Mouse (Mus musculus): ENCODE data around the gene Tmtc1. TPM values are rescaled to one million over a fixed set of nuclear protein-coding genes. Genes with fewer than 3 reads are reported as not detected.

Tmtc1 gene
- total RNA-seq, 4 experiments from 2014 or later = 86.3 to 134 (median 102) TPM

DNA sequence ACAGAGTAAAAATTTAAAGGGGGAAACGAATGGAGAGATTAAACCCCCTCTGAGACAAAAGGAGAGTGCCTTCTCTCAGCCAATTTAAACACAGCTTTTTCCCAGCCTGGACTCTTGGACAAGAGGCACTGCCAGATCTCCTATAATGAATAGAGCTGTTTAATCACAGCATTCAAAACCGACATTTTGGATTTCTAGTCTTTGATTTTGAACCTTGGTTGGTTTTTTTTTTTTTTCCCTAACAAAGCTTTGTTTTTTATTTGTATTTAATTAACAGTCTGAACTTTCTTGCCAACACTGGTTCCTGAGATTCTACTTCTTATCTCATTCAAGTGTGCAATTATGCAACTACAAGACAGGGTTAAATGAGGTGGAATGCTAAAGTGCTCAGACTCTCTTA is 133.2 kb downstream of the Tmtc1 start:
- no peak for DNase-seq (ENCODE audit: low spot score)

DNA sequence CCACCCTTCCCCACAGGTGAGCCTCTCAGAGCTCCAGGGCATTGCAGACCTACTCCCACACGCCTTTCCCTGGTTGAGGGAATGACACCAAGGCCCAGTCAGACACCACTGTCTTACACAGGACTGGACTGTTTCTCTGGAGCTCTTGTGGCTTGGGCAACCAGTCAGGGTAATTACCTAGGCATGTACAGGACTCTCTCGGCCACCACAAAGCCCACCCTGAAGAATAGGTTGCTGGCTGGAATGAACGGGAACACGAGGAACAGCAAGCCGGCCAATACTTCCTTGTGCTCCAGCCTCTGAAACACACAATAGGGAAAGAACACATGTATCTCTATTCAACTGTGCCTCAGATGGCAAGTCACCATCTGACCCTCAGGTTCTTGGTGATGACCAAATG is 138.4 kb downstream of the Tmtc1 start:
- DNase-seq (ENCODE audit: low spot score) = no peak

DNA sequence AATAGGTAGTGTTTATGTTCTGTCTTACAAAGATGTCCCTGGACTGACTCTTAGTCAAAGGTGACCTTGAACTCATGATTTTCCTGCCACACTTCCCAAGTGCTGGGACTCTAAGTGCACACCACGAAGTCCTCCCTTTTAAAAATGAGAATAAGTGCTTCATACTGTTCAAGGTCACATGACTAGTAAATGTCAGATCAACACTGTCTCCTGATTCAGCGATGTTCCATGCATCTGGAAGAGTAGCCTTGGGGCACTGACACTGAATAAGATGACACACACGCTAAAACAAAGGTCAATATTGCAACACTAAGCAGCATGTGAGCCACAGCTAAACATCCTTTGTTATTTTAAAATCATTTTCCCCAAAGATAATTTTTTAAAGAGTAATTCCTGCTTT is 139.0 kb downstream of the Tmtc1 start:
- DNase-seq (ENCODE audit: low spot score) = no peak

DNA sequence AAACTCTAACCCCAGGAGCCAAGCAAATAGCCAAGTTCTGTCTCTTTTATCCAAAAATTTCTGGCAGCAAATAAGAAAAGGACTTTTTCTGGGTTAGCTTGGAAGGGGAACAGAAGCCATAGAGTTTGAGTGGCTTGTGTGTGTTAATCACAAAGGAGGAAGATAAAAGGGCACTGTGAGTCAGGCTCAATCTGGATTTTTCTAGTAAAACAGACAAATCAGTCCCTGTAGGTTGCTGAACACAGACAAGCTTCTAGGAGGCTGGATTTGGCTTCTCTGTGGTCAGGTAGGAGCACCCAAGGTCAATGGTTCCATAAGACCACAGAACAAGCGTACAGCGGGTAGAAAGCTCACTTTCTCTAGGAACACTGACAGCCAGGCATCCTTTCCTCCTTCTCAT is 141.9 kb downstream of the Tmtc1 start:
- DNase-seq (ENCODE audit: low spot score) = no peak

DNA sequence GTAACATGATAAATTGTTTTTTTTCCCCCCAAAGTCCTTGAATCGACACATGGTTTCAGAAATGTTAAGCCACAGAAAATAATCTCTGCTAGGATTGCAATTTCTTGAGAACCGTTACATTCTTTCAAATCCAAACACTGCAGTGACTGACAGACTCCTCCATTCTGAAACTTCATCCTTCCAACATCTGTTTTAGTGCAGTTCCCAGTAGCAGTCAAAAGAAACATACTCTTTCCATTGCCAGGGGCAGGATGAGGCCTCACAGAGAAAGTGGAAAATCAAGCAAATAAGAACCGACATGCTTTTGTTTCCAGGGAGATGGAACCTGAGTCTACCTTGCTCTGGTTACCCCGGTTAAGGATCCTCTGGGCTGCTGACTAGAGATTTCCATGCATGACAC is 147.1 kb downstream of the Tmtc1 start:
- no peak for DNase-seq (ENCODE audit: low spot score)

DNA sequence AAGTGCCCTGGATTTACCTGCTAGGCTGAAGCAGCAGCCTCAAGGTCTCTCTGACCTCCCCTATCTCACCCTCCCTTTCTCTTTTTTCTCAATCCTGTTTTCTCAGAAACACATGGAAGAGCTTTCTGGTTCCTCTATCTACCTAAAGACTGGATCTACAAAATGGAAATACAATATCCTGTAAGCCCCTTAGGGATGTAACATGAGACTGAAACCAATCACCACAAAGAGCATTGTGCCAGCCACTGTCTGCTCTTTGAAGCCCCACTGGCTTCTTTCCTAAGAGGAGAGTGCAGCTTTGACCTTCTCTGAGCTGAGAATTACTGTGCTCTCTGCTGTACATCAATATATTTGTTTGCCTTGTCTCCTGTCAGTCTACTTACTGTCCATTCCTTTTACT is 147.8 kb downstream of the Tmtc1 start:
- no peak for DNase-seq (ENCODE audit: low spot score)

DNA sequence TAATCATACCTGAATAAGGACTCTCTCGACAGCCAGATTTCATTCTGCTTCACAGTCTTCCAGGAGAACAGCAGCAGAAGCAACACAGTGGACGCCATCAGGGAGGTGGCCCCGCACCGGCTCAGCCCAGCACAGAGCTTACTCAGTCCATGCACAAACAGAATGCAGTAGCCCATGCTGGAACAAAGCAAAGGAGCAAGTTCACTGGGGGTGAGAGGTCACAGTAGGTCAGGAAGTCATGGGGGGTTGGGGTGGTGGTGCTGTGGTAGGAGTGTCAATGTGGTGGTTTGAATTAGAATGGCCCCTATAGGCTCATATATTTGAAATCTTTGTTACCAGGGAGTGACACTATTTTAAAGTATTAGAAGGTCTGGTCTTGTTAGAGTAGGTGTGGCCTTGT is 149.7 kb downstream of the Tmtc1 start:
- no peak for DNase-seq (ENCODE audit: low spot score)

DNA sequence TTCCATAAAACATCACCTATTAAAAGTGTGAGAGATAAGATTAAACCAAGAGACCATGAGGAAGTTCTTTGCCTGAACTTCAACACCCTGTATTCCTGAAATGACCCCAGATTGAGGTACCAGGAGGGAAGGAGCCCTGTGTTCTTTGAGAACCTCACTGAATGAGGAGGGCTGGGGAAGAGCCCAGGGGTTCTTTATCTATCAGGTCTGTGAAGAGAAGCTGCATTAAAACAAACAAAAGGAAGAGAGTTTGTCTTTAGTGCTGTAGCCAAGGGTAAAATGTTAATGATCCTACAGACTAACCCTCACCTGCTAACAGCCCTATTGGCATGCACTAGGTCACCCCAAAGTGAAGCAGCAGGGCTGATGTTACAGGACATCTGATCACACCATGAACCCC is 153.3 kb downstream of the Tmtc1 start:
- no peak for DNase-seq (ENCODE audit: low spot score)

DNA sequence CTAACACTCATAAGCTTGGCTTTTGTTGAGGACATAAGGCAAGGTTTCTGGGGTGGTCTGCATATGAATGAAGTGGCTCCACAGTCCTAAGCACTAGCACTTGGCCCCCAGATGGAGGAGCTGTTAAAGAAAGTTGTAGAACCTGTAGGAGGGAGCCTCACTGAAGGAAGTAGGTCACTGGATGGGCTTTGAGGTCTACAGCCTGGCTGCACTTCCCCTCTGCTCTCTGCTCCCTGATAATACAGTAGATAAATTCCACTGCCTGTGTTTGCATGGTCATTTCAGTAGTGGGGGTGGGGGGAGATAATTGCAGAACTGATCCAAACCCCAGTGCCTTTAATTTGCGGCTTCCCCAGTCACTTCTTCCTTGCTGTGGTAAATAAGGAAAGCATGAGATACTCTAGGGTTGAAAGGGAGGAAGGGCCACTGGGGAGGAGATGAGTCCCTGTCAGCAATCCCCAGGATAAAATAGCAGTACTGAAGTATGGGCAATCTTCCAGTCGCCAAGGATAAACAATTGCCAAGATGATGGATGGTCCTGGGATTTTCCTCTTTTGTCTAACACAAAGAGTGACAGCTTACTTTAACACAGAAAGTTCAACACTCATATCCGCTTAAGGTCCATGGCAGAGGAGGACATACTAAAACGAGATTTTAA is 160.8 kb downstream of the Tmtc1 start:
- DNase-seq (ENCODE audit: low spot score) = no peak

DNA sequence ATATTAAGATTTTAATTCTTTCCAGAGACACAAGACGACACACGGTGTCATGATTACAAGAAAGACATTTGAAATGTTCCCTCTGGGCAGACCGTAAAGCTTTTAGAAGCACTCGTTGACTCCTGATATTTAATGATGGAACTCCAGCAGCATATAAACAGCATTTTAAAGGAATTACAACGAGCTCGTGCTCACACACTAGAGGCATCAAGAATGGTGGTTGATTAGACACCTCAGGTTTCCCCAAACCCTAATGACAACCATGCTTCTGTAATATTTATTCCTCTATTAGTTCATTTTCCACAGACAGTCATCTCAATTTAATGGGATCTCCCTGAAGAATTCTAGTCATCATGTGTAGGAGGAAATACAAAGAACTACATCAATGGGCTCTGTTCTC is 164.9 kb downstream of the Tmtc1 start:
- no peak for DNase-seq (ENCODE audit: low spot score)

DNA sequence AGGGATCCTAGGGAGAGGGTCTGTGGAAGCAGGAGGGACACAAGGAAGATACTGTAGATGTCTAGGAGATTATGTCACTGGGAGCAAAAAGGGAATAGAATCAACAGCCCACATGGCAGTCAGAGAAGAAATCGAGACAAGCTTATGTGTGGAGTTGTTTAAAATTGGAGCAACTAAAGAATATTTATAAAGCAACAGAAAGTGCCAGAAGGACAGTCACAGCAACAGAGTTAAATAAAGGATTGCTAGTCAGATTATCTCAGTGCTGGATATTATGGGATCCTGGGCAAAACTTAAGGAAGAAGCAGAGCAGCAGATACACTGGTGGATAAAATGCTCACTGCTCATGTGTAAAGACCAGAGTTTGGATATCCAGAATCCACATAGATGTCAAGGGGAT is 167.8 kb downstream of the Tmtc1 start:
- no peak for DNase-seq (ENCODE audit: low spot score)

DNA sequence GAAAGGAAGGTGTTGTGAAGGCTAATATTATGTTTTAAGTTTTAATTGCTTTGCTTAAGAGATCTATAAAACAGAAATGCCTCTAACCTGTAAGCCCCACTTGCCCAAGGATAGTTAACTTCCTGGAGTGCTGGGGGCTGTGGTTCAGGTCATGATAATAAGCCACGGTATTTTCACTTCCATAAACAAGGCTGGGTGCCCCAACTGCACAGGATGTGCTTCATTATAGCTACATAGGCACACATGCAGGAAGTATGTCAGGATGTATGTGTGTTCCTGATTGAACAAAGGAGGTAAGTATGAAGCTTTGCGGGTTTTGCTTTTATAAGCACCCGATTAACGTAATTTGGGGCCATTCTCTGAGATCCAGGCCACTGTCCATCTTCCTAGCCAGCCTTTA is 169.1 kb downstream of the Tmtc1 start:
- no peak for DNase-seq (ENCODE audit: low spot score)

DNA sequence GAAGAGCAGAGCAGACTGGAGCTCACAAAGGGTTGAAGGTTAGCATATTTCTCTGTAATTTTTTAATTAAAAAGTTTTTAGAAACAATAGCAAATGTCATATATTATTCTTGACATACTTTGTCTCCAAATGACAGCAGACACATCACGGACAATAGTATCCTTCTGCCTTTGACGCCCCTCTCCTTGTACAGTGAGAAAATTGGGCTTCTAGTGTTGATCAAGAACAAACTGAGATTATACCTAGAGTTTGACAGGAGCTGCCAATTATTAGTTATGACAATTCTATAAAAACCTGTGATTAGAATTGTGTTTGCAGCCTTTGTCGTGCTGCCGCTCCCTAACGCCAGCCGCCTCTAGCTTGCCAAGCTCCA is 183.5 kb downstream of the Tmtc1 start:
- no peak for DNase-seq (ENCODE audit: low spot score)

DNA sequence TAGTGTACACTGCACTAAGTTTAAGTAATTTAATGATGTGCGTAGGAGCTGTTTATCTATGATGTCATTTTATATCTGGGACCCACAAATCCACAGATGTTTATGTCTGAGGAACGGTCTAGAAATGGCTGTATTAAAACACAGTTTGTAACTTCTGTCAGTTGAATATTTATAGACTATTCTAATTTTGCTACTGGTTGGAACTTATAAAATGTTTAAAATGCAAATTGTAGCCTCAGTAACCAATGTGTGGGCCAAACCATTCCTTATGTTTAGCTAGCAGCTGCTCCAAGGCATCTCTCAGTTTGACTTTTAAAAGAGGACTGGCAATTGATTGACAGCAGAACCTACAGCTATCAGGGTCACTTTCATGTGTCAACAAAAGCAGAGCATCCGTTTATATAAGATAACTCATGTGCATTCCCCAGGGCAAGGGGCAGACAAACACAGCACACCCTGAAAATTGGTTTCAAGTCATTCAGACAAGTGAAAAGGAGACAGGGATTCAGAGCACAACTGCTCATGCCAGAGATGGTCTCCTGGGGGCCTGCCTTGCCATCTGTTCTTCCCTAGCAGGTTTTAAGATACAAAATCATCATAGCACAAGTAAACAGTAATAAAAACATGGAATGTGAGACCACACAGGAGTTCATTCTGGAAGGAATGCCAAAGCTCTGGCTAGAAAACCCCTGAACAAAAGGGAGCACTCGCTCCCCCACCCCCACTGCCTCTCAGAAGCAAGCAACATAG is 184.0 kb downstream of the Tmtc1 start:
- no peak for DNase-seq (ENCODE audit: low spot score)

DNA sequence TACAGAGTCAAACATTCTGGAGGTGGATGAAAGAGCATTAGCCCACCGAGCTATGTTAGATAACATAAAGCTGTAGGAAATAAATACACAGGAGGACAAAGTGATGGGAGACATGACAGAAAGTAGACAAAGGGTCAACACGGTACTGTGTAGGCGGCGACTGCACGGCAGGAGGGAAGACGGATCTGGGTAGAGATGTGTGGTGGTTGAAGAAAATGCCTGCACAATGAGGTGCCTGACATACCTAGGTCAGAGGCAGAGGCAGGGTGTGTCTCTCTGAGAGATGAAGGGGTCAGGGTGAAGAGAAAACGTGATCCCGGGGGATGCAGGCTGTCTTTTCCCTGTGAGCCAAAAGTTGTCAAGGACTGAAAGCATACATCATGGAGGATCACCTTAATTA is 185.1 kb downstream of the Tmtc1 start:
- no peak for DNase-seq (ENCODE audit: low spot score)

DNA sequence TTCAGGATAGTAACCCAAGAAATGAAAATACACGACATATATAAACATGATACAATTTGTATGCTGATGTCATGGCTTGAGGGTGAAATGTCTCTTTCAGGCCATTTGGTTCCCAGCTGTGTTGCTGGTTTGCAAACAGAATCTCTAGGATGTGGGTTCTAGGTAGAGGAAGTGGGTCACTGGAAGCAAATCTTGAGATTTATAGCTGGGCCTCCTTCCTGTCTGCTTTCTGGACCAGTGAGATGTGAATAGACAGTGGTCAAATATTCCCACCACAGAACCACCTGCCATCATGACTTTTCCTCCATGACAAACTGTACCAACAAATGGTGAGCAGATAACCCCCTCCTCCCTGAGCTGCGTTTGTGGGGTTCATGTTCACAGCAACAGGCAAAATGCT is 186.4 kb downstream of the Tmtc1 start:
- no peak for DNase-seq (ENCODE audit: low spot score)

DNA sequence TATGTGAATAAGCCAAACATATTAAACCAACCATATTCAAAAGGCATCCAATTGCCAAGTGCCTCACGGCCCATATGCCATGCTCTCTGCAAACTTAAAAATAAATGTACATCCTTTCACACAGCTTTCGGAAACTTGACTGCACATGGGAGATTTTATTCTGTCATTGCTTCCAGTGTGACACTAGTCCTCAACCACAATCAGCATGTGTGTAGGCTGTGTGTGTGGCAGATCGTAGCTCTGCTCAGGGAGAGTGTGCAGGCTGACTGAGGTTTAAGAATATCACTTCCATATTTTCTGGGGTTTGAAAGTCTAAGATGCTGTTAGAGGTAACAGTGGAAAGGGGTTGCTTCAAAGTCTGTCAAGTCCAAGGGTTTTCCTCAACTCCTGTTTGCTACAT is 188.1 kb downstream of the Tmtc1 start:
- no peak for DNase-seq (ENCODE audit: low spot score)

DNA sequence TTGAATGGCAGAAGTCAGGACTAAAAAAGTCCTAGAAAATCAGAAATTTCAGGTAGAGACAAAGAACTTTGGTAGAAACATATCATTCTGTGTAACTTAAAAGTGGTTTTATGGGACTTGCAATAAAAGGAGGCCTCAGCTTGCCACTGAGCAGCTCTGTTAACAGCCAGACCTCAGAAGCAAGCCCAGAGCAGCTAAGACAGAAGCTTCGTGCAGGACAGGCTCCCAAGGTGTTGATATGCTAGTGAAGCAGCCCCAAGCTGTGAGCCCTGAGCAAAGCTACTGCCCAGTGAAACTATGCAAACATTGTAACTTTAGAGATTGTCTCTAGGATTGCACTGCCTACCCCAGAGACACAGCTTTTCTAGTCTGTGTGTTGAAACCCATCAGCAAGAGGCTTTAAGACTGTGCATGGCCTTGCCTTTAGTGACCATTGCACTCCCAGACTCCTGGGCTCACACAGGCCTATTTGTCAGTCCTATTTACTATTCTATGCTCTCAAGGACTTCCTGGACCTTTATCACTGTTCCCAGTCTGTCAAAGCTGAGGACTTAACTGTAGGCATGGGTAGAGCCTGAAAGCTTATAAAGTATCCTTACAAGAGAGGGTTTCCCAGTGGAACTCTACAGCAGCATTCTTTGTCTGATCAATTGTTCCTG is 188.7 kb downstream of the Tmtc1 start:
- DNase-seq (ENCODE audit: low spot score) = no peak

DNA sequence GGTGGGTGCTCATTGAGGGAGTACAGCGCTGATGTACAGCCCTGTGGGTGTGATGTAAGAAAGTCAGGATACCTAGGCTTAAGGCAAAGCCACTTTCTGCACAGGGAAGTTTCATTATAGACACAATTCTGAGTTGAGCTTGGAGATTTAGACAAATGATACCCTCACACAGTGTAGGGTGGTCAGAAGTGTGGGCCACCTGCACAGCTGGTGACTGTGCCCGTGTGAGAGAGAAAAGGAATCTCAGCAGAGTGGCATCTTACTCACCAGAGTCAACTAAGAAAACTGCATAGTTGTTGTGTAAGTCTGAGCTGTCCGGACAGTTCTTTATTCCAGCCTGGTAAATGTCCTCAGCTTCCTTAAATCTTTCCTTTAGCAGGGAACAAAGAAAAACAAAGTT is 195.0 kb downstream of the Tmtc1 start:
- DNase-seq (ENCODE audit: low spot score) = no peak

DNA sequence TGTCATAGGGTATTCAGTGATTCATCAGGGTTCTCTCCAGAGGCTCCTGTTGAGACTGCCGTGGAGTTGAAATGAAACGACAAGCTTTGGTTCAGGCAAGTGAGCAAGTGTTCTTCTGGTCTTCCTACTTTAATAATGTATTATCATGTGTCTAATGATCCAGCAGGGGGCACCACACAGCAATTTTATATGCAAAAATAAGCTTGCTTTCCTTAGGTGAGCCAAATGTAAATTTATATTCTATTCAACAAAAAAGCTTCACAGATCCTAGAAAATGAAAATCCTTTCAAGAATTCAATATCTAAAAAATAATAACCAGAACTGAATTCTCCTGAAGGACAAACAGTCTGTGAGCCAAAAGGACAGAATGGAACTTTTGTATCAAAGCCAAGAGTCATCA is 195.6 kb downstream of the Tmtc1 start:
- peak; percentile 59 for DNase-seq (ENCODE audit: low spot score)

DNA sequence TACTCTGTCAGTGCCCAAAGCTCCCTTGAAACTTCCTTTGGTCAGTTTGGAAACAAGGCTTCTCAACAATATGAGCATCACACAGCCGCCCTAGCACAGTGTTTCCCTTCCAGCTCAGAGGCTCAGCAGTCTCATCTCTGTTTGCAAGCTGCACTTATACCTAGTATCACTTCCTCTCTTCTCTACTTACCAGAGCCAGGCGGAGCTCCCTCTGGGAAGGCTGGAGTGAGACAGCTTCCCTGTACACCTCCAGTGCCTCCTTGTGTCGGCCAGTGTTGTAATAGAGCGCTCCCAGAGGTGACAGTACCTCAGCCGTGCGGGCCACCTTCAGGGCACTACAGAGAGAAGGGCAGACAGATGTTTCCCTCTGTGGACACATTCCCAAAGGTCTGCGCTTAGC is 197.6 kb downstream of the Tmtc1 start:
- DNase-seq (ENCODE audit: low spot score) = no peak

DNA sequence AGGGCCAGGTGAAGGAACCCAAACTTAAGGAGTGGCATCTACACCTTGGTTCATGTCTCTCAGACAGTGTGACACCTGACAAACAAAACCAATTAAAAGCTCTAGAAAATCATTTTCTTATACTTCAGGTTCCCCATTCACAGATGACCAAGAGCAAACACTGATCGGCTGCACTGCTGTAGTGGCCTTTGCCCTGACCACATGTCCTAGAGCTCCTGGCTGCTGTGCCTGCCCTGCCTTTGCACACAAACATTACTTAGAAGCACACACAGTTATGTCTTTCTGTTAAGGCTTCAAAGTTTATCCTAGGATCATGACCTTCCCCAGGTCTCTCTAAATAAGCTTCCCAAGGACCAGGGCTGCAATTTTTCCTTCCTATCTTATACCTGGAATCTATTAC is 199.4 kb downstream of the Tmtc1 start:
- no peak for DNase-seq (ENCODE audit: low spot score)

DNA sequence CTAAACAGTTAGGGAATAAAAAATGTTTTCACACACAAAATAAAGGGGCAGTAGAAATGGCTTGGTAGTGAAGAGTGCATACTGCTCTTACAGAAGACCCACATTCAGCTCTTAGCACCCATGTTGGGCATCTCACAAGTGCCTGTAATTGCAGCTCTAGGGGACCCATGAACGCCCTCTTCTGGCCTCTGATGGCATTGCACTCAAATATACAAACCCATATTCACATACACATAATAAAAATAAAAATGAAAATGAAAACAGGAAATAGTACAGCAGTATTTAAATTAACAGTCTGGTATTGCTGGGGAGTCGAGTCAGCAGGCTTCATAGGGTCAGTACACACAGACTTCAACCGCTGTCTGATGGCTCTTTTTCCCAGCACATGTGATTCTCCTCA is 201.9 kb downstream of the Tmtc1 start:
- DNase-seq (ENCODE audit: low spot score) = no peak
